Mouse (Mus musculus): ENCODE data around the gene Luc7l3.

Luc7l3 gene

GRCm38 (mm10) chr11:94253691-94254090 lies 68.1 kb downstream of the Luc7l3 start:
- DNase-seq: no peak

DNA sequence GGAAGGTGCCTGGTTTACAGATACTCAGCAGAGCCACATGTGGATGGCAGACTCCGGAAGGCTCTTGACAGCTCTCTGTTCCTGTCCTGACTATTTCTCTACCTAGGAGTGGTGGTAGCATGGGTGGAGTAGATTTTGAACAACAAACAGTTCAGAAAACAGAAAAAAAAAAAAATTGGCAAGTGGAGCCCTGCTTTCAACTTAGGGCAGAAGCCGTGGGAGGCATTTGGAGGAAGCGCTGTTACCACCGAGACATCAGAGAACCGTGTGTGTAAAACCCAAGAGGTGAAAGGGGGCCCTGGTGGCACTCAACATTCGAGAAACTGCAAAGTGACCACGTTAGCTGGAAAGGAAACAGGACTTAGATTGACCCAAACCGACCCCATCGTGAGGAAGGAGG lies 68.6 kb downstream of the Luc7l3 start:
- no peak for DNase-seq

- DNase-seq: no peak
Measured at GRCm38 (mm10) chr11:94246789-94247061, 75.1 kb downstream of the Luc7l3 start.

DNA sequence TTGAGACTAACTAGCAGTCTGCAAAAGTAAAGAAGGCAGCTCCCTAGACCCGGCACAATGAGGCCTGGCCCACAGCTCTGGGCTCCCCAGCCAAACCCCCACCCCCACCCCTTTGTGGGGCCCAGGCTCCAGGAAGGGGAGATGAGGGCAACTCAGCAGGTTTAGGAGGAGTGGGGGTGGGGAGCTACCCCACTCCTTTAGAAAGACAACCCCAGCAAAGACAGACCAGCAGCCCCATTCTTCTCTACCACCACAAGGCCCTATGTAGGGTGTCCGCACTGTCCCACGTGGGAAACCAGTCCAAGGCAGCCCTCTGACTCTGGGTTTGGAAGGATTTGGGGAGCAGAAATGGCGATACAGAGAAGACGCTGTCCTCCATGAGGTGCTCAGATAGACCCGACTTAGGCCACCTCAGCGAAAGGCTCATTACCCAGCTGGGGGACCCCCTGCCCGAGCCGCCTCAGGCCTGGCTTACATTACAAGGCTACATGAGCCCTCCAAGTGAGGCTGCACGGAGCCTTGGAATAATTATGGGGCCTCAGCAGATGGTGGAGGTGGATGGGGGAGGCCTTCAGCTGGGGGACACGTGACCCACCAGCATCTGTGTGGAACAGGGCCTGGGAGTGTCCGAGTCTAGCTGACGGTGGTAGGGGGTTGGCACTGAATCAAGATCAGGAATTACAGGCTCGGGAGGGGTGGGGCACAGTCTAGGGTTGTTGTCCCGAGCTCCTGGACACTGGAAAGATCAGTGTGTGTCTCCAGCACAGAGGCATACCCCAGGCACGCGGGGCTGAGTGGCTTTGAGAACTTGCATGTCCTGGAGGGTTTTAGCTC lies 75.6 kb downstream of the Luc7l3 start, which contains the start of gene Wfikkn2:
Gene Wfikkn2, minus strand, starts transcription at position 51 of the 834 bp plus-strand sequence.
- no peak for DNase-seq

DNA sequence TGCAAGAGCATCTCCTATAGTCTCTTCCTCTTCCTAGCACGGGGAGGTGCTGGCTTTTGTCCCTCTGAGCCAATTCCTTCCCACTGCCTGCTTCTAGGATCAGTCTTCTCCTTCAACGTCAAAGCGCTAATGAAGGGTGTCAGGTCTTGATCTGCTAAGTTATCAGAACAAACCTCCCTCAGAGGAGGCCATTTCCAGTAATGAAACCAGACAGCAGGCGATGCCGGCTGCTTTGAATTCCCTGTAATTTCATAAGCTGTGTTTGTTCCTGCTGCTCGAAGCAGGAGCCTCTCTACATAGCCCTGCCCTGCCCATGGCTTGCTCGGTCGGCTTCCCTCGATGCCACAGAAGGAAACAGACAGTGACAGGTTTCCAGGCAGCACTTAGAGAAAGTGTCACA lies 77.4 kb downstream of the Luc7l3 start:
- no peak for DNase-seq

DNA sequence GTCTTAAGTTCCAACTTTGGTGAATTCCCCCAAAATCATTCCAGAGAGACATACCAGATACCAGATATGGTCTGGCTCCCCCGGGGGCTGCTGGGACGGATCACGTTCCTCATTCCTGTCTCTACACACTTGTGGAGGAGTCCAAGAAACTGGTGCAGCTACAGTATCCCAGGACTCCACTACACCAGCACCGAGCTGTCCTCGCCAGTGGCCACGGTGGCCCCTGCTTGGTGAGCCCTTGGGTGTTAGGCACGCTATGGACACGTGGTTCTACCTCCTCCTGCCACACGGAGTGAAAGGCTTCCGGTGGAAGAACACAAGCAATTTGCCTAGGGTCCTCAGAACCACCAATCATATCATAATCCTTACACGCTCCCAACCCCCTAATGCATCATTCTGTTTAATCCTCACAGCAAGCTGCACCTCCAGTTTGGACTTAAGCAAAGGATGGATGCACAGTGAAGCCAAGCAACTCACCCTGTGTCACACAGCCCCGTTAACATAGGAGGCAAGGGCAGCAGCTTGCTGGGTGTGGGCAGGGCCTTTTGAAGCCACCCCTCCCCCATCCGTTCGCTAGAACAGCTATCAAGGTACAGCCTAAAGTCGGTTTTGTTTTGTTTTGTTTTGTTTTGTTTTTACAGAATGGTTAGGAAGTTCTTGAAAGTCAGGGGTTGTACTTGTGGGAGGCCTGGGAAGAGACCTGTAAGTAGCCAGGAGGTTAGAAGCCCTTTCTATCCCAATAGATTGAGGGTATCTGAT lies 78.2 kb downstream of the Luc7l3 start:
- no peak for DNase-seq

DNA sequence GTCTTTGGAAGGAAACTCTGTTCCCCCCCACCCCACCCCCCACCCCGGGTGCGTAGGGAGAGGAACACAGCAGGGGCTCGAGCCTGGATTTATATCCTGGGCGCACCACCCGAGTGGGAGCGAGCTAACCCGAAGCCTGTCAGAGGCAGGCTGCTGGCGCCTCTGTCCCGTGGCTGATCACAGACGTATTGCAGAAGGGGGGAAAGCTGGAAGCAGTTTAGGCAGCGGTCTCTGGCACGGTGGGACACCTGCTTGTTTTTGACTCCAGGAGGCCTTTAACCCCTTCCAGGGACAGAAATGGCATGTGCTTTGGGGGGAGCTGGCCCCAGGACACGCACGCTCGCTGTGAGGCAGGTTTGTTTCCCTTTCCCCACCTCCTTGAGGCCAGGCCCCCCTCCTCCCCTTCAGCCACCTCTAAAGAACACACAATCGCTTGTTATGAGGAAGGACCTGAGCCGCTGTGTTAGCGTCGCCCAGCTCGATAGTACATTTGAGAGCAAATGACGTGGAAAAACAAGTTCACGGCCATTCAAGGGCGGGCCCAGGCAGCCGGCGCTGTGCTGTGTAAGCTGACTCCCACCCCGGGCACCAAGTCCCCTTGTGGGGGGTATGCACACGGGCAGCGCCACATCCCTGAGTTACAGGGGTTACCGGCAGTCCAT lies 78.9 kb downstream of the Luc7l3 start:
- DNase-seq: no peak

- no peak for DNase-seq
Measured at GRCm38 (mm10) chr11:94239706-94240105, 82.1 kb downstream of the Luc7l3 start.

- DNase-seq: no peak
Measured at GRCm38 (mm10) chr11:94238786-94239185, 83.0 kb downstream of the Luc7l3 start.

Measured in thymus, postnatal 14 days (tissue).